Mouse (Mus musculus): ENCODE measurements around the gene 4933415A04Rik. TPM values are rescaled to one million over a fixed set of nuclear protein-coding genes. Genes with fewer than 3 reads are reported as not detected.

The 4933415A04Rik gene
- polyA plus RNA-seq, 1 experiment from 2014 or later = 6.8 TPM

GRCm38 (mm10) chr11:43604891-43605290, 18.1 kb downstream of the 4933415A04Rik start:
- WGBS = 83% methylated on average over 6 of the region's 6 CpGs
- H3K27ac ChIP-seq (ENCODE audit: low read length) = no peak overlapping the region
- no peaks in the 10 kb centered on the region for H3K27me3 ChIP-seq (ENCODE audit: insufficient read depth, low read length)
- H3K4me2 ChIP-seq (replicated peaks; ENCODE audit: low read depth, low read length) = no peak overlapping the region
- ATAC-seq (ENCODE audit: low FRiP score, low TSS enrichment) = no peak
- no peak overlapping the region for H3K4me3 ChIP-seq (ENCODE audit: low read length)
- no peaks in the 10 kb centered on the region for H3K36me3 ChIP-seq (ENCODE audit: insufficient read depth, low read length)
- H3K9ac ChIP-seq (replicated peaks; ENCODE audit: low read length) = no peak overlapping the region
- H3K4me1 ChIP-seq (ENCODE audit: insufficient read depth, low read length) = peaks cover 7% of the 10 kb centered on the region; the same call in 1 of the 2 replicates
- H3K9me3 ChIP-seq (ENCODE audit: low read length) = no peaks in the 10 kb centered on the region

- Histone ChIP-seq H3K4me3 (ENCODE audit: low read length) (no peak overlapping the region), H3K4me1 (ENCODE audit: insufficient read depth, low read length) (peaks cover 7% of the 10 kb centered on the region), H3K36me3 (ENCODE audit: insufficient read depth, low read length) (no peaks in the 10 kb centered on the region), H3K27ac (ENCODE audit: low read length) (peak overlapping the region; percentile 15; the same call in 1 of the 2 replicates), H3K4me2 (replicated peaks; ENCODE audit: low read depth, low read length) (no peak overlapping the region), H3K27me3 (ENCODE audit: insufficient read depth, low read length) (no peaks in the 10 kb centered on the region), H3K9me3 (ENCODE audit: low read length) (no peaks in the 10 kb centered on the region), H3K9ac (replicated peaks; ENCODE audit: low read length) (no peak overlapping the region)
- 62% methylated on average over 6 of the region's 6 CpGs for WGBS
- ATAC-seq (ENCODE audit: low FRiP score, low TSS enrichment) = peak; percentile 44
These were observed 19.0 kb downstream of the 4933415A04Rik start for GRCm38 (mm10) chr11:43605859-43606258.

- Histone ChIP-seq H3K9ac (replicated peaks; ENCODE audit: low read length) (no peak overlapping the region), H3K36me3 (ENCODE audit: insufficient read depth, low read length) (no peaks in the 10 kb centered on the region), H3K27ac (ENCODE audit: low read length) (no peak overlapping the region), H3K27me3 (ENCODE audit: insufficient read depth, low read length) (no peaks in the 10 kb centered on the region), H3K4me3 (ENCODE audit: low read length) (no peak overlapping the region), H3K4me2 (replicated peaks; ENCODE audit: low read depth, low read length) (no peak overlapping the region), H3K4me1 (ENCODE audit: insufficient read depth, low read length) (peaks cover 17% of the 10 kb centered on the region), H3K9me3 (ENCODE audit: low read length) (no peaks in the 10 kb centered on the region)
- WGBS = 67% methylated on average over 3 of the region's 3 CpGs
- no peak for ATAC-seq (ENCODE audit: low FRiP score, low TSS enrichment)
These were observed 21.6 kb downstream of the 4933415A04Rik start for GRCm38 (mm10) chr11:43608440-43608839.

- 51% methylated on average over 10 of the region's 10 CpGs for WGBS
- peaks cover 19% of the 10 kb centered on the region for H3K4me1 ChIP-seq (ENCODE audit: insufficient read depth, low read length)
- no peak overlapping the region for H3K27ac ChIP-seq (ENCODE audit: low read length)
- no peaks in the 10 kb centered on the region for H3K36me3 ChIP-seq (ENCODE audit: insufficient read depth, low read length)
- no peak overlapping the region for H3K4me3 ChIP-seq (ENCODE audit: low read length)
- no peak overlapping the region for H3K9ac ChIP-seq (replicated peaks; ENCODE audit: low read length)
- no peaks in the 10 kb centered on the region for H3K27me3 ChIP-seq (ENCODE audit: insufficient read depth, low read length)
- 0 out of 2 replicates have a peak, but pooled peaks have one; percentile 30 for ATAC-seq (ENCODE audit: low FRiP score, low TSS enrichment)
- no peak overlapping the region for H3K4me2 ChIP-seq (replicated peaks; ENCODE audit: low read depth, low read length)
- no peaks in the 10 kb centered on the region for H3K9me3 ChIP-seq (ENCODE audit: low read length)
These were observed 23.3 kb downstream of the 4933415A04Rik start for GRCm38 (mm10) chr11:43610006-43610661.

- Histone ChIP-seq H3K9me3 (ENCODE audit: low read length) (no peaks in the 10 kb centered on the region), H3K4me2 (replicated peaks; ENCODE audit: low read depth, low read length) (no peak overlapping the region), H3K4me3 (ENCODE audit: low read length) (no peak overlapping the region), H3K9ac (replicated peaks; ENCODE audit: low read length) (no peak overlapping the region), H3K36me3 (ENCODE audit: insufficient read depth, low read length) (no peaks in the 10 kb centered on the region), H3K27ac (ENCODE audit: low read length) (no peak overlapping the region), H3K27me3 (ENCODE audit: insufficient read depth, low read length) (no peaks in the 10 kb centered on the region), H3K4me1 (ENCODE audit: insufficient read depth, low read length) (peaks cover 14% of the 10 kb centered on the region)
- 70% methylated on average over 5 of the region's 5 CpGs for WGBS
- ATAC-seq (ENCODE audit: low FRiP score, low TSS enrichment) = no peak
These were observed 23.8 kb downstream of the 4933415A04Rik start for GRCm38 (mm10) chr11:43610662-43611033.

- Histone ChIP-seq H3K9me3 (ENCODE audit: low read length) (no peaks in the 10 kb centered on the region), H3K4me2 (replicated peaks; ENCODE audit: low read depth, low read length) (no peak overlapping the region), H3K36me3 (ENCODE audit: insufficient read depth, low read length) (no peaks in the 10 kb centered on the region), H3K9ac (replicated peaks; ENCODE audit: low read length) (peak overlapping the region; percentile 63), H3K4me1 (ENCODE audit: insufficient read depth, low read length) (peaks cover 17% of the 10 kb centered on the region), H3K27ac (ENCODE audit: low read length) (peak overlapping the region; percentile 17), H3K27me3 (ENCODE audit: insufficient read depth, low read length) (no peaks in the 10 kb centered on the region), H3K4me3 (ENCODE audit: low read length) (no peak overlapping the region)
- whole genome bisulfite sequencing = 22% methylated on average over 12 of the region's 12 CpGs
- peak; percentile 78 for ATAC-seq (ENCODE audit: low FRiP score, low TSS enrichment)
These were observed 26.1 kb downstream of the 4933415A04Rik start for GRCm38 (mm10) chr11:43612834-43613488.

- no peaks in the 10 kb centered on the region for H3K27me3 ChIP-seq (ENCODE audit: insufficient read depth, low read length)
- peak overlapping the region; percentile 35 for H3K27ac ChIP-seq (ENCODE audit: low read length)
- H3K4me1 ChIP-seq (ENCODE audit: insufficient read depth, low read length) = peaks cover 22% of the 10 kb centered on the region
- 64% methylated on average over 5 of the region's 5 CpGs for WGBS
- no peaks in the 10 kb centered on the region for H3K36me3 ChIP-seq (ENCODE audit: insufficient read depth, low read length)
- H3K4me3 ChIP-seq (ENCODE audit: low read length) = no peak overlapping the region
- H3K9ac ChIP-seq (replicated peaks; ENCODE audit: low read length) = no peak overlapping the region
- peak; percentile 7; the same call in 1 of the 2 replicates for ATAC-seq (ENCODE audit: low FRiP score, low TSS enrichment)
- no peak overlapping the region for H3K4me2 ChIP-seq (replicated peaks; ENCODE audit: low read depth, low read length)
- H3K9me3 ChIP-seq (ENCODE audit: low read length) = no peaks in the 10 kb centered on the region
These were observed 31.1 kb downstream of the 4933415A04Rik start for GRCm38 (mm10) chr11:43617924-43618323.

- WGBS = 66% methylated on average over 7 of the region's 7 CpGs
- no peak overlapping the region for H3K9ac ChIP-seq (replicated peaks; ENCODE audit: low read length)
- ATAC-seq (ENCODE audit: low FRiP score, low TSS enrichment) = no peak
- peaks cover 17% of the 10 kb centered on the region; the same call in 1 of the 2 replicates for H3K4me1 ChIP-seq (ENCODE audit: insufficient read depth, low read length)
- H3K4me3 ChIP-seq (ENCODE audit: low read length) = no peak overlapping the region
- no peak overlapping the region for H3K4me2 ChIP-seq (replicated peaks; ENCODE audit: low read depth, low read length)
- H3K9me3 ChIP-seq (ENCODE audit: low read length) = no peaks in the 10 kb centered on the region
- H3K27ac ChIP-seq (ENCODE audit: low read length) = peak overlapping the region; percentile 35; the same call in 1 of the 2 replicates
- no peaks in the 10 kb centered on the region for H3K36me3 ChIP-seq (ENCODE audit: insufficient read depth, low read length)
- H3K27me3 ChIP-seq (ENCODE audit: insufficient read depth, low read length) = no peaks in the 10 kb centered on the region
These were observed 31.6 kb downstream of the 4933415A04Rik start for GRCm38 (mm10) chr11:43618403-43618802.

GRCm38 (mm10) chr11:43621769-43622168, 34.9 kb downstream of the 4933415A04Rik start:
- H3K27me3 ChIP-seq (ENCODE audit: insufficient read depth, low read length) = no peaks in the 10 kb centered on the region
- H3K9ac ChIP-seq (replicated peaks; ENCODE audit: low read length) = no peak overlapping the region
- H3K4me2 ChIP-seq (replicated peaks; ENCODE audit: low read depth, low read length) = no peak overlapping the region
- peak; percentile 80 for ATAC-seq (ENCODE audit: low FRiP score, low TSS enrichment)
- H3K9me3 ChIP-seq (ENCODE audit: low read length) = no peaks in the 10 kb centered on the region
- 61% methylated on average over 5 of the region's 5 CpGs for WGBS
- no peaks in the 10 kb centered on the region for H3K36me3 ChIP-seq (ENCODE audit: insufficient read depth, low read length)
- peak overlapping the region; percentile 37; the same call in 1 of the 2 replicates for H3K27ac ChIP-seq (ENCODE audit: low read length)
- H3K4me1 ChIP-seq (ENCODE audit: insufficient read depth, low read length) = peaks cover 25% of the 10 kb centered on the region
- H3K4me3 ChIP-seq (ENCODE audit: low read length) = no peak overlapping the region

- H3K9ac ChIP-seq (replicated peaks; ENCODE audit: low read length) = no peak overlapping the region
- peaks cover 18% of the 10 kb centered on the region for H3K4me1 ChIP-seq (ENCODE audit: insufficient read depth, low read length)
- no peak overlapping the region for H3K27ac ChIP-seq (ENCODE audit: low read length)
- 100% methylated on average over 1 of the region's 1 CpGs for WGBS
- no peak overlapping the region for H3K4me2 ChIP-seq (replicated peaks; ENCODE audit: low read depth, low read length)
- no peaks in the 10 kb centered on the region for H3K9me3 ChIP-seq (ENCODE audit: low read length)
- H3K4me3 ChIP-seq (ENCODE audit: low read length) = no peak overlapping the region
- no peaks in the 10 kb centered on the region for H3K27me3 ChIP-seq (ENCODE audit: insufficient read depth, low read length)
- no peaks in the 10 kb centered on the region for H3K36me3 ChIP-seq (ENCODE audit: insufficient read depth, low read length)
- ATAC-seq (ENCODE audit: low FRiP score, low TSS enrichment) = no peak
These were observed 37.5 kb downstream of the 4933415A04Rik start for GRCm38 (mm10) chr11:43624341-43624740.
